8 mouse cellular contexts compared by ENCODE assay signal in the genomic region with DNA sequence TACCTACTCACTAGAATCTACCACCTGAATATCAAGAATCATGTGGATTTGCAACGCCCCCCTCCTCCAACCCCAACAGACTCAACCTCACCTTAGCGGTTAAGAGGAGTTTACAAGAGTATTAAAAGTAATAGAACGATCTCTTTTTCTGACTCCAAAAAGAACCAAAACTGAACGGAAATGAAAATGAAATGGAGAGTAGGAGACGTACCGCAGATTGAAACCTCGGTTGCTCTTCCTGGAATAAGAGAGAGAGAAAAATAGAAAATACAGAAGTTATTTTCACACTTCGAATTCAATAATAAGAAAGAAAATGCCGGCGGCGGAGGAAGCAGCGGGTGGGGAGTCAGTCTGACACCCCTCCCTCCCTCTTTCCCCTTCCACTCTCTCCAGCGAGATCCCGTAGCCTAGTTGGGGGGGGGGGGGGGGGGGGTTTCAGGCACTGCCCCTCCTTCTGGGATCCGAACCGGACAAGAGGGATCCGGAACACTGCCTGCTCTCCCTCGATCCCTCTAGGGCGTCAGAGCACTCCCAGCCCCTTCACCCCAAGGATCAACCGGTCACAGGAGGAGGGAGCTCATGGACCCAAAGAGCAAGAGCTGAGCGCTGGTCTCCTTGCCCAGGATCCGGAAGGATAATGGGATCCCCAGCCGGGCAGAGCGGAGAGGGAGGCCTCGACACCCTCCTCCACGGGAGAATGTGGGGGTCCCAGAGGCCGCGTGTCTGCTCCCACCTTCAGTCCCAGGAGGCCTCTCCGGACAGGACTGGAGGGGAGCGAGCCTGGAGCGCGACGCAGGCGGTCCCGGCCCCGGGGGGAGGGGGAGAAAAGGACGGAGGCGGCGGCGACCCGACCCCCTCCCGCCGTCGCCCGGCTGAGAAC. TPM values are rescaled to one million over a fixed set of nuclear protein-coding genes. Genes with fewer than 3 reads are reported as not detected.
A peak's percentile ranks its signal among the peaks of the same experiment; 100 is the strongest.
DNase-seq lines count a peak whose midpoint lies in the region; ATAC-seq lines count a peak whose summit lies in the region.

No protein-coding gene starts in this region.

- no peaks in the 10 kb centered on the region for H3K4me1 ChIP-seq in embryonic facial prominence, embryonic 11.5 days (ENCODE audit: control insufficient read depth, insufficient read depth, low read length)

- peak overlapping the region; percentile 64 for H3K4me2 ChIP-seq in embryonic facial prominence, embryonic 11.5 days (ENCODE audit: low read depth, low read length)

- DNase-seq in layer of hippocampus, adult 11-12 months (ENCODE audit: low spot score) = peak; percentile 26
- no peak for DNase-seq in layer of hippocampus, postnatal 10 days (ENCODE audit: low spot score in 2 of 2)
- peak; percentile 51 for DNase-seq in MN1 (ENCODE audit: low spot score)
- DNase-seq in embryonic facial prominence, embryonic 11.5 days (ENCODE audit: low spot score) = peak; percentile 12
- peak; percentile 66 for DNase-seq in induced T-regulatory cell, adult 2 months (ENCODE audit: low read depth)
- peak; percentile 33 for DNase-seq in mesoderm, embryonic 11.5 days (ENCODE audit: low read depth, low spot score)
- no peak for DNase-seq in urinary bladder, adult 2 months (ENCODE audit: low spot score)

- 5% methylated on average over 41 of the region's 45 CpGs for WGBS in embryonic facial prominence, embryonic 11.5 days

- no peak overlapping the region for H3K27ac ChIP-seq in embryonic facial prominence, embryonic 11.5 days (replicated peaks; ENCODE audit: low read depth, low read length)

- H3K9ac ChIP-seq in embryonic facial prominence, embryonic 11.5 days (replicated peaks; ENCODE audit: low read length) = peak overlapping the region; percentile 72

- no peaks in the 10 kb centered on the region for H3K9me3 ChIP-seq in embryonic facial prominence, embryonic 11.5 days (replicated peaks; ENCODE audit: control insufficient read depth, low read length)

- H3K4me3 ChIP-seq in embryonic facial prominence, embryonic 11.5 days (ENCODE audit: low read depth, low read length) = peak overlapping the region; percentile 68

- H3K27me3 ChIP-seq in embryonic facial prominence, embryonic 11.5 days (ENCODE audit: control insufficient read depth, insufficient read depth, low read length) = no peaks in the 10 kb centered on the region

- H3K36me3 ChIP-seq in embryonic facial prominence, embryonic 11.5 days (replicated peaks; ENCODE audit: control insufficient read depth, insufficient read depth, low read depth, low read length) = no peaks in the 10 kb centered on the region

- ATAC-seq in embryonic facial prominence, embryonic 11.5 days (replicated peaks; ENCODE audit: insufficient number of reproducible peaks, low FRiP score, low TSS enrichment, low read depth) = peak; percentile 19
- no peak for ATAC-seq in activated CD4-positive, CD25-positive, alpha-beta regulatory T cell, adult 4 months

RNA-seq across cellular contexts. Expression of a gene that starts 0.7 kb away (rescaled TPM):
- 10 to 100 TPM; 73.4 to 79.8 TPM for total RNA-seq in layer of hippocampus, postnatal 10 days (2021)
- 44.0 and 48.0 TPM in 2 replicates for polyA plus RNA-seq in embryonic facial prominence, embryonic 11.5 days (2014; fragmentation: Nextera tagmentation; extraction: Ambion mirVana)
- polyA plus RNA-seq in urinary bladder, adult 2 months (2012; rRNA removed) = 42.5 and 57.7 TPM in 2 replicates
- 10 to 100 TPM; 75.9 to 95.3 TPM for polyA plus RNA-seq in activated CD4-positive, CD25-positive, alpha-beta regulatory T cell, adult 4 months (2017; shearing (Covaris generic))

Comparison
In these comparisons a context has a peak if more than half of its experiments do, and no peak if none do; other contexts are left out.
1. DNase-seq: peak in layer of hippocampus, adult 11-12 months (single experiment), MN1 (single experiment), embryonic facial prominence, embryonic 11.5 days (single experiment), induced T-regulatory cell, adult 2 months (single experiment) and mesoderm, embryonic 11.5 days (single experiment); none in layer of hippocampus, postnatal 10 days (0 of 2) and urinary bladder, adult 2 months (single experiment).